Comparison of ENCODE assay signal across 17 mouse cellular contexts in the genomic region with DNA sequence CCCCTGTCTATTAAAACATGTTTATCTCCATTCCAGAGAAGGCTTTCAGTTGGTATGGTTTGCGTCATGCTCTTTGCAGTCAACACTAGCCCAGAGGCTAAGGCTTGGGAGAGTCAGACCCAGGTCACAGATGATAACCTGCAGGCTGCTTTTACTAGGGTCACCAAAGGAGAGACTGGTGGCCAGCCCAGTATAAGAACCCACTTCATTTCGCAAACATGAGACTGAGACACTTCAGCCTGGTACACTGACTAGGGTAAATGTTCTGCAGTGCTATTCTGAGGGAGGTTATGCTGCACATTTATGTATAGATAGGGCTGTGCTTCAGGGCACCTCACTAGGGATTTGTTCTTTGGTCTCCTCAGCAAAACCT. TPM values are rescaled to one million over a fixed set of nuclear protein-coding genes. Genes with fewer than 3 reads are reported as not detected.
DNase-seq lines count a peak whose midpoint lies in the region; ATAC-seq and TF ChIP-seq lines count a peak whose summit lies in the region.
"Had no signal": no experiment of that assay in that cellular context is flagged by ENCODE, and none has a peak within 500 bp of the region (broad histone marks: within the 10 kb centered on the region; RNA-seq: fewer than 3 reads in every experiment).

No protein-coding gene starts in this region.

- no peak for TF ChIP-seq EP300 in MEL (IDR thresholded peaks at IDR 0.05; ENCODE audit: low read depth in 1 of 2, low read length in 2 of 2)

- DNase-seq in lung, embryonic 14.5 days: no peak
- no peak for DNase-seq in lung, postnatal 36 days
- no peak for DNase-seq in MEL (ENCODE audit: low read depth, low spot score)
- no peak for DNase-seq in cerebellum, postnatal 25 days
- DNase-seq: cerebellum, adult 11 months; gastrocnemius, adult 2 months; thymus, adult 18-20 months had no signal

- no peak overlapping the region for H3K4me2 ChIP-seq in lung, embryonic 14.5 days
- peak overlapping the region; percentile 52 for H3K4me2 ChIP-seq in liver, embryonic 12.5 days
- H3K4me2 ChIP-seq: embryonic facial prominence, embryonic 15.5 days; forebrain, embryonic 15.5 days; intestine, embryonic 15.5 days; midbrain, embryonic 15.5 days had no signal

- no peaks in the 10 kb centered on the region for H3K36me3 ChIP-seq in lung, embryonic 14.5 days (ENCODE audit: insufficient read depth)
- peaks cover 0 to 22% of the 10 kb centered on the region in 2 experiments; a peak in 2 of 4 replicates for H3K36me3 ChIP-seq in MEL (ENCODE audit: control insufficient read depth in 1 of 2, insufficient read depth in 2 of 2, low read length in 2 of 2)
- no peaks in the 10 kb centered on the region for H3K36me3 ChIP-seq in liver, embryonic 12.5 days
- H3K36me3 ChIP-seq: embryonic facial prominence, embryonic 15.5 days; forebrain, embryonic 15.5 days; hindbrain, embryonic 10.5 days; intestine, embryonic 15.5 days; midbrain, embryonic 15.5 days had no signal

- no peak overlapping the region for H3K9ac ChIP-seq in lung, embryonic 14.5 days
- peak overlapping the region; percentile 10; the same call in 1 of the 2 replicates for H3K9ac ChIP-seq in MEL (ENCODE audit: control insufficient read depth, low read depth, low read length, poor library complexity, severe bottlenecking)
- peak overlapping the region; percentile 58 for H3K9ac ChIP-seq in liver, embryonic 12.5 days
- H3K9ac ChIP-seq: embryonic facial prominence, embryonic 15.5 days; forebrain, embryonic 15.5 days; intestine, embryonic 15.5 days; midbrain, embryonic 15.5 days had no signal

- H3K27ac ChIP-seq in lung, embryonic 14.5 days (ENCODE audit: low read depth): peak overlapping the region; percentile 2; the same call in 1 of the 2 replicates
- H3K27ac ChIP-seq in MEL (ENCODE audit: control insufficient read depth, low read depth, low read length): peak overlapping the region; percentile 58
- peak overlapping the region; percentile 17; the same call in 1 of the 2 replicates for H3K27ac ChIP-seq in bone marrow, adult 2 months (ENCODE audit: control insufficient read depth, insufficient read depth, low read depth, low read length, poor library complexity)
- H3K27ac ChIP-seq in liver, embryonic 12.5 days: peak overlapping the region; percentile 93
- H3K27ac ChIP-seq: embryonic facial prominence, embryonic 15.5 days; forebrain, embryonic 15.5 days; gastrocnemius, adult 2 months; hindbrain, embryonic 10.5 days; intestine, embryonic 15.5 days; midbrain, embryonic 15.5 days had no signal

- no peaks in the 10 kb centered on the region for H3K27me3 ChIP-seq in lung, embryonic 14.5 days (ENCODE audit: insufficient read depth, low read length)
- no peaks in the 10 kb centered on the region for H3K27me3 ChIP-seq in MEL (ENCODE audit: control insufficient read depth in 1 of 2, insufficient read depth in 2 of 2, low read length in 2 of 2)
- no peaks in the 10 kb centered on the region for H3K27me3 ChIP-seq in liver, embryonic 12.5 days (replicated peaks)
- H3K27me3 ChIP-seq: embryonic facial prominence, embryonic 15.5 days; forebrain, embryonic 15.5 days; intestine, embryonic 15.5 days; midbrain, embryonic 15.5 days had no signal

- no peak overlapping the region for H3K4me3 ChIP-seq in lung, embryonic 14.5 days (ENCODE audit: low read depth, low read length)
- H3K4me3 ChIP-seq in MEL (ENCODE audit: control insufficient read depth in 1 of 2, insufficient read depth in 1 of 2, low read depth in 2 of 2, low read length in 2 of 2): peak overlapping the region in 1 of 2 experiments; percentile 47; a peak in 1 of 4 replicates
- no peak overlapping the region for H3K4me3 ChIP-seq in bone marrow, adult 2 months (replicated peaks; ENCODE audit: control insufficient read depth, low read depth, low read length)
- H3K4me3 ChIP-seq in liver, embryonic 12.5 days: no peak overlapping the region
- H3K4me3 ChIP-seq: embryonic facial prominence, embryonic 15.5 days; forebrain, embryonic 15.5 days; gastrocnemius, adult 2 months; hindbrain, embryonic 10.5 days; intestine, embryonic 15.5 days; midbrain, embryonic 15.5 days had no signal

- no peak for TF ChIP-seq RAD21 in MEL (IDR thresholded peaks at IDR 0.05; ENCODE audit: low read depth, low read length)

- TF ChIP-seq CTCF in lung, embryonic 14.5 days (IDR thresholded peaks at IDR 0.05; ENCODE audit: low read depth): no peak
- no peak for TF ChIP-seq CTCF in MEL (IDR thresholded peaks at IDR 0.05 in 2 of 3, conservative IDR thresholded peaks at IDR 0.05 in 1 of 3; ENCODE audit: control insufficient read depth in 1 of 3, insufficient read depth in 1 of 3, low read depth in 2 of 3, low read length in 3 of 3, poor library complexity in 1 of 3, severe bottlenecking in 1 of 3)
- no peak for TF ChIP-seq CTCF in bone marrow, adult 2 months (IDR thresholded peaks at IDR 0.05; ENCODE audit: control insufficient read depth, insufficient read depth, low read length)

- no peak for ATAC-seq in lung, embryonic 14.5 days (ENCODE audit: insufficient read depth)
- ATAC-seq in liver, embryonic 12.5 days: peak; percentile 53
- no peak for ATAC-seq in inflammation-experienced regulatory T-cells, adult 6 months
- ATAC-seq: CD4-positive, CD25-positive, alpha-beta regulatory T cell, adult 4 months; forebrain, embryonic 15.5 days; midbrain, embryonic 15.5 days had no signal

- 43% methylated on average over 2 of the region's 2 CpGs for WGBS in lung, embryonic 14.5 days
- 58% methylated on average over 2 of the region's 2 CpGs for WGBS in bone marrow, adult 2 months
- 16% methylated on average over 2 of the region's 2 CpGs for WGBS in liver, embryonic 12.5 days (ENCODE audit: insufficient replicate concordance)

- no peak for TF ChIP-seq POLR2A in MEL (IDR thresholded peaks at IDR 0.05; ENCODE audit: control insufficient read depth in 1 of 2, insufficient read depth in 1 of 2, low read depth in 1 of 2, low read length in 2 of 2, poor library complexity in 1 of 2)
- TF ChIP-seq POLR2A in bone marrow, adult 2 months (IDR thresholded peaks at IDR 0.05; ENCODE audit: borderline replicate concordance, control insufficient read depth, low read depth, low read length): no peak

- no peaks in the 10 kb centered on the region for H3K79me2 ChIP-seq in MEL (ENCODE audit: control insufficient read depth, insufficient read depth, low read length, poor library complexity)

- no peaks in the 10 kb centered on the region for H3K9me3 ChIP-seq in lung, embryonic 14.5 days (ENCODE audit: low read depth, low read length)
- no peaks in the 10 kb centered on the region for H3K9me3 ChIP-seq in MEL (replicated peaks; ENCODE audit: insufficient read depth, low read length)
- H3K9me3 ChIP-seq in liver, embryonic 12.5 days (replicated peaks): no peaks in the 10 kb centered on the region
- H3K9me3 ChIP-seq: embryonic facial prominence, embryonic 15.5 days; forebrain, embryonic 15.5 days; hindbrain, embryonic 10.5 days; intestine, embryonic 15.5 days; midbrain, embryonic 15.5 days had no signal

- H3K4me1 ChIP-seq in lung, embryonic 14.5 days (ENCODE audit: insufficient read depth): no peaks in the 10 kb centered on the region
- H3K4me1 ChIP-seq in MEL (ENCODE audit: control insufficient read depth in 1 of 2, insufficient read depth in 2 of 2, low read length in 2 of 2): peaks cover 21 to 25% of the 10 kb centered on the region in 2 experiments
- peaks cover 2% of the 10 kb centered on the region for H3K4me1 ChIP-seq in bone marrow, adult 2 months (ENCODE audit: control insufficient read depth, insufficient read depth, low read length)
- peaks cover 50% of the 10 kb centered on the region for H3K4me1 ChIP-seq in liver, embryonic 12.5 days

TF ChIP-seq in MEL, 35 proteins besides CTCF, POLR2A, EP300 and RAD21:
- TF ChIP-seq SIN3A (IDR thresholded peaks at IDR 0.05; ENCODE audit: low read length) (0 out of 2 replicates have a peak, but pooled peaks have one; percentile 0), KAT2A (conservative IDR thresholded peaks at IDR 0.05; ENCODE audit: low read depth, low read length) (0 out of 2 replicates have a peak, but pooled peaks have one; percentile 3), ZNF384 (IDR thresholded peaks at IDR 0.05; ENCODE audit: low read depth, low read length) (no peak), MXI1 (IDR thresholded peaks at IDR 0.05; ENCODE audit: low read depth, low read length) (0 out of 2 replicates have a peak, but pooled peaks have one; percentile 7)

RNA-seq across cellular contexts. Expression of gene Pla2g16, which starts 5.0 kb away (rescaled TPM):
- 10.4 and 12.5 TPM in 2 replicates for polyA plus RNA-seq in lung, embryonic 14.5 days (2014; fragmentation: Nextera tagmentation; extraction: Ambion mirVana)
- 16.3 and 19.0 TPM in 2 replicates for total RNA-seq in MEL (2012; rRNA removed)
- polyA plus RNA-seq in MEL (2012; ENCODE audit: insufficient read depth in 1 of 2, insufficient read length in 2 of 2, low read depth in 1 of 2, low replicate concordance in 2 of 2, missing spikeins in 1 of 2): 10 to 100 TPM in 1 of 2 experiments, not detected in 1; 24.7 TPM
- 23.4 and 49.5 TPM in 2 replicates for polyA plus RNA-seq in bone marrow, adult 2 months (2011; ENCODE audit: insufficient read depth, insufficient read length, low replicate concordance, missing spikeins)
- 22.0 and 23.6 TPM in 2 replicates for polyA plus RNA-seq in liver, embryonic 12.5 days (2016; fragmentation: Nextera tagmentation; extraction: Ambion mirVana)
- polyA plus RNA-seq in inflammation-experienced regulatory T-cells, adult 6 months (2017; shearing (Covaris generic)): 10 to 100 TPM; 69.4 to 97.5 (median 81.1) TPM

RNA-seq across cellular contexts. Expression of gene Lgals12, which starts 54.7 kb away (rescaled TPM):
- 1.5 TPM in 2 replicates for polyA plus RNA-seq in lung, embryonic 14.5 days (2014; fragmentation: Nextera tagmentation; extraction: Ambion mirVana)
- not detected in 2 replicates for total RNA-seq in MEL (2012; rRNA removed)
- not detected for polyA plus RNA-seq in MEL (2012; ENCODE audit: insufficient read depth in 1 of 2, insufficient read length in 2 of 2, low read depth in 1 of 2, low replicate concordance in 2 of 2, missing spikeins in 1 of 2)
- polyA plus RNA-seq in bone marrow, adult 2 months (2011; ENCODE audit: insufficient read depth, insufficient read length, low replicate concordance, missing spikeins): not detected in 2 replicates
- polyA plus RNA-seq in liver, embryonic 12.5 days (2016; fragmentation: Nextera tagmentation; extraction: Ambion mirVana): not detected in 2 replicates
- polyA plus RNA-seq in inflammation-experienced regulatory T-cells, adult 6 months (2017; shearing (Covaris generic)): not detected
- polyA plus RNA-seq: CD4-positive, CD25-positive, alpha-beta regulatory T cell, adult 4 months; hindbrain, embryonic 10.5 days; neural tube, embryonic 11.5 days had no signal

RNA-seq across cellular contexts. Expression of gene Atl3, which starts 58.4 kb away (rescaled TPM):
- polyA plus RNA-seq in lung, embryonic 14.5 days (2014; fragmentation: Nextera tagmentation; extraction: Ambion mirVana): 20.8 and 25.0 TPM in 2 replicates
- 12.7 and 16.4 TPM in 2 replicates for total RNA-seq in MEL (2012; rRNA removed)
- polyA plus RNA-seq in MEL (2012; ENCODE audit: insufficient read depth in 1 of 2, insufficient read length in 2 of 2, low read depth in 1 of 2, low replicate concordance in 2 of 2, missing spikeins in 1 of 2): 10 to 100 TPM in 1 of 2 experiments, not detected in 1; 15.3 TPM
- polyA plus RNA-seq in bone marrow, adult 2 months (2011; ENCODE audit: insufficient read depth, insufficient read length, low replicate concordance, missing spikeins): 15.1 and 16.3 TPM in 2 replicates
- polyA plus RNA-seq in liver, embryonic 12.5 days (2016; fragmentation: Nextera tagmentation; extraction: Ambion mirVana): 8.3 and 8.5 TPM in 2 replicates
- 10 to 100 TPM; 21.2 to 26.6 (median 26.2) TPM for polyA plus RNA-seq in inflammation-experienced regulatory T-cells, adult 6 months (2017; shearing (Covaris generic))

Comparison
In these comparisons a context has a peak if more than half of its experiments do, and no peak if none do; other contexts are left out.
1. H3K27ac ChIP-seq: peak in every context shown above with its lines; median percentile 93 in liver, embryonic 12.5 days; 58 in MEL; 17 in bone marrow, adult 2 months; 2 in lung, embryonic 14.5 days.